Mouse (Mus musculus) midbrain, embryonic 15.5 days (tissue): ENCODE results near the gene Rlim. TPM values are rescaled to one million over a fixed set of nuclear protein-coding genes. Genes with fewer than 3 reads are reported as not detected.

Source experiments
- ATAC-seq: fragments of 200-750 bp; cut with Nextera tagmentation; replicated peaks from 2 replicates; pipeline ENCODE4 v1.8.0; 2017; ENCODE audit warnings: moderate TSS enrichment
- H3K27ac ChIP-seq: fragments of 300-500 bp; sonication (generic); 2 replicates; pipeline ENCODE4 v1.5.1; 2015; ENCODE audit warnings: mild to moderate bottlenecking, inconsistent platforms
- H3K27me3 ChIP-seq: fragments of 300-500 bp; sonication (generic); replicated peaks from 2 replicates; pipeline ENCODE4 v1.6.1; 2015; ENCODE audit warnings: inconsistent platforms
- H3K36me3 ChIP-seq: fragments of 300-500 bp; sonication (generic); replicated peaks from 2 replicates; pipeline ENCODE4 v1.6.1; 2015; ENCODE audit warnings: inconsistent platforms
- H3K4me1 ChIP-seq: fragments of 300-500 bp; sonication (generic); 2 replicates; pipeline ENCODE4 v1.6.1; 2015; ENCODE audit warnings: inconsistent platforms
- H3K4me2 ChIP-seq: fragments of 300-500 bp; sonication (generic); 2 replicates; pipeline ENCODE4 v1.6.1; 2015; ENCODE audit warnings: inconsistent platforms, mild to moderate bottlenecking, moderate library complexity
- H3K4me3 ChIP-seq: fragments of 300-500 bp; sonication (generic); 2 replicates; pipeline ENCODE4 v1.5.1; 2015; ENCODE audit warnings: mild to moderate bottlenecking, inconsistent platforms
- H3K9ac ChIP-seq: fragments of 300-500 bp; sonication (generic); 2 replicates; pipeline ENCODE4 v1.6.1; 2015; ENCODE audit warnings: mild to moderate bottlenecking, inconsistent platforms
- H3K9me3 ChIP-seq: fragments of 300-500 bp; sonication (generic); 2 replicates; pipeline ENCODE4 v1.6.1; 2016; ENCODE audit warnings: inconsistent platforms
- WGBS: fragments of 180-500 bp; shearing (Covaris S2); methylation state at CpG from one replicate; pipeline ENCODE4 v1.1.7; 2015; ENCODE audit warnings: mixed read lengths; 5-methylcytosine and 5-hydroxymethylcytosine counted together
- polyA plus RNA-seq: library from polyadenylated mRNA; unstranded; fragments of >200 nt; fragmentation: Nextera tagmentation; extraction: Ambion mirVana; gene quantifications from 2 replicates; pipeline ENCODE4 v1.2.1, GENCODE M21; 2015

The Rlim gene
- polyA plus RNA-seq, 1 experiment from 2014 or later, result 29.4 TPM

- peak; percentile 40 for ATAC-seq
- Histone ChIP-seq H3K9me3 (no peaks in the 10 kb centered on the region), H3K4me2 (peak overlapping the region; percentile 57), H3K27me3 (peaks cover 7% of the 10 kb centered on the region; the same call in 1 of the 2 replicates), H3K4me1 (no peaks in the 10 kb centered on the region), H3K36me3 (no peaks in the 10 kb centered on the region), H3K27ac (peak overlapping the region; percentile 91), H3K9ac (peak overlapping the region; percentile 80), H3K4me3 (peak overlapping the region; percentile 75)
- 29% methylated on average over 40 of the region's 51 CpGs for WGBS
These were observed 405 bp downstream of the Rlim start for GRCm38 (mm10) chrX:103980590-103981168.

GRCm38 (mm10) chrX:103980036-103980435, 1.0 kb downstream of the Rlim start:
- ATAC-seq, result no peak
- Histone ChIP-seq H3K9ac (peak overlapping the region; percentile 80), H3K36me3 (no peaks in the 10 kb centered on the region), H3K4me1 (no peaks in the 10 kb centered on the region), H3K4me3 (peak overlapping the region; percentile 75), H3K27ac (peak overlapping the region; percentile 91), H3K27me3 (peaks cover 4% of the 10 kb centered on the region; the same call in 1 of the 2 replicates), H3K4me2 (peak overlapping the region; percentile 57), H3K9me3 (no peaks in the 10 kb centered on the region)
- 27% methylated on average over 12 of the region's 12 CpGs for WGBS

- H3K9ac ChIP-seq, result no peak overlapping the region
- H3K27ac ChIP-seq, result no peak overlapping the region
- H3K4me1 ChIP-seq, result no peaks in the 10 kb centered on the region
- peaks cover 9% of the 10 kb centered on the region; the same call in 1 of the 2 replicates for H3K27me3 ChIP-seq
- no peak for ATAC-seq
- H3K9me3 ChIP-seq, result no peaks in the 10 kb centered on the region
- H3K4me2 ChIP-seq, result no peak overlapping the region
- H3K4me3 ChIP-seq, result no peak overlapping the region
- no peaks in the 10 kb centered on the region for H3K36me3 ChIP-seq
- 83% methylated on average over 3 of the region's 3 CpGs for WGBS
These were observed 41.4 kb downstream of the Rlim start for GRCm38 (mm10) chrX:103939701-103940100.

- no peak overlapping the region for H3K27ac ChIP-seq
- peaks cover 7% of the 10 kb centered on the region; the same call in 1 of the 2 replicates for H3K27me3 ChIP-seq
- WGBS, result 31% methylated on average over 3 of the region's 3 CpGs
- no peak overlapping the region for H3K4me2 ChIP-seq
- no peaks in the 10 kb centered on the region for H3K9me3 ChIP-seq
- ATAC-seq, result no peak
- H3K36me3 ChIP-seq, result no peaks in the 10 kb centered on the region
- no peaks in the 10 kb centered on the region for H3K4me1 ChIP-seq
- H3K9ac ChIP-seq, result no peak overlapping the region
- no peak overlapping the region for H3K4me3 ChIP-seq
These were observed 43.8 kb downstream of the Rlim start for GRCm38 (mm10) chrX:103937333-103937732.

- Histone ChIP-seq H3K4me1 (no peaks in the 10 kb centered on the region), H3K27ac (no peak overlapping the region), H3K4me2 (no peak overlapping the region), H3K4me3 (no peak overlapping the region), H3K36me3 (no peaks in the 10 kb centered on the region), H3K27me3 (peaks cover 8% of the 10 kb centered on the region), H3K9ac (no peak overlapping the region), H3K9me3 (no peaks in the 10 kb centered on the region)
- 57% methylated on average over 2 of the region's 2 CpGs for WGBS
- no peak for ATAC-seq
These were observed 58.6 kb downstream of the Rlim start for GRCm38 (mm10) chrX:103922436-103922835.

GRCm38 (mm10) chrX:103918954-103919353, 62.1 kb downstream of the Rlim start:
- Histone ChIP-seq H3K4me2 (no peak overlapping the region), H3K4me1 (no peaks in the 10 kb centered on the region), H3K36me3 (no peaks in the 10 kb centered on the region), H3K9ac (no peak overlapping the region), H3K27ac (no peak overlapping the region), H3K27me3 (peaks cover 15% of the 10 kb centered on the region), H3K9me3 (no peaks in the 10 kb centered on the region), H3K4me3 (no peak overlapping the region)
- WGBS, result 42% methylated on average over 5 of the region's 5 CpGs
- no peak for ATAC-seq

GRCm38 (mm10) chrX:103914790-103915189, 66.3 kb downstream of the Rlim start:
- Histone ChIP-seq H3K36me3 (no peaks in the 10 kb centered on the region), H3K4me1 (no peaks in the 10 kb centered on the region), H3K27me3 (peaks cover 24% of the 10 kb centered on the region), H3K4me2 (no peak overlapping the region), H3K9ac (no peak overlapping the region), H3K9me3 (no peaks in the 10 kb centered on the region), H3K4me3 (no peak overlapping the region), H3K27ac (no peak overlapping the region)
- ATAC-seq, result no peak
- 12% methylated on average over 3 of the region's 3 CpGs for WGBS

Other genes starting within 250 kb of the Rlim start
- gene Slc16a2, start 159.3 kb downstream of the Rlim start, polyA plus RNA-seq, result 29.1 and 29.7 TPM in 2 replicates
- 20.1 and 20.9 TPM in 2 replicates for gene Nexmif, start 219.9 kb upstream of the Rlim start, polyA plus RNA-seq